Mouse (Mus musculus) ES-E14 (cell line): ENCODE measurements at regions not wholly inside any gene's neighbourhood (a gene's known extent, or its start where the extent isn't known, plus 50 kb on each side); places are given as distances from the start of the nearest gene placed in this dataset.

Experiments used
- HCFC1 ChIP-seq: IDR thresholded peaks from 2 replicates; pipeline ENCODE4 v1.6.1; 2012; ENCODE audit warnings: low read length, inconsistent platforms, borderline replicate concordance; ENCODE audit not compliant: insufficient read depth
- MAFK ChIP-seq: IDR thresholded peaks from 2 replicates; pipeline ENCODE4 v1.6.1; 2014; ENCODE audit warnings: mild to moderate bottlenecking, low read depth, low read length, inconsistent platforms; ENCODE audit not compliant: insufficient read depth
- ZC3H11A ChIP-seq: IDR thresholded peaks from 2 replicates; pipeline ENCODE4 v1.6.1; 2012; ENCODE audit warnings: low read depth, mild to moderate bottlenecking, inconsistent platforms, low read length, borderline replicate concordance
- ZNF384 ChIP-seq: IDR thresholded peaks from 2 replicates; pipeline ENCODE4 v1.6.1; 2012; ENCODE audit warnings: low read depth, low read length, inconsistent platforms

GRCm38 (mm10) chr11:6893734-6894133 is 56.3 kb upstream of the Gm11983 start:
- TF ChIP-seq ZNF384 (no peak), MAFK (no peak), HCFC1 (no peak), ZC3H11A (no peak)
